ENCODE assay signal across 9 mouse cellular contexts in genomic region chr10:75364796-75365195, GRCm38 (mm10). TPM values are rescaled to one million over a fixed set of nuclear protein-coding genes. Genes with fewer than 3 reads are reported as not detected.
A peak's percentile ranks its signal among the peaks of the same experiment; 100 is the strongest.
DNase-seq lines count a peak whose midpoint lies in the region; ATAC-seq and TF ChIP-seq lines count a peak whose summit lies in the region.
"Had no signal": no experiment of that assay in that cellular context is flagged by ENCODE, and none has a peak within 500 bp of the region (broad histone marks: within the 10 kb centered on the region; RNA-seq: fewer than 3 reads in every experiment).

No protein-coding gene starts in this region.

- no peak for TF ChIP-seq CTCF in C2C12 (IDR thresholded peaks at IDR 0.05; ENCODE audit: control insufficient read depth, insufficient read depth, insufficient read length)

- H3K27ac ChIP-seq in hindbrain, embryonic 11.5 days (ENCODE audit: low read depth, low read length): no peak overlapping the region
- no peak overlapping the region for H3K27ac ChIP-seq in hindbrain, embryonic 10.5 days
- no peak overlapping the region for H3K27ac ChIP-seq in limb, embryonic 13.5 days
- H3K27ac ChIP-seq: liver, embryonic 15.5 days had no signal

- no peaks in the 10 kb centered on the region for H3K9me3 ChIP-seq in hindbrain, embryonic 11.5 days (ENCODE audit: control insufficient read depth, low read length)
- H3K9me3 ChIP-seq in hindbrain, embryonic 10.5 days: no peaks in the 10 kb centered on the region
- no peaks in the 10 kb centered on the region for H3K9me3 ChIP-seq in limb, embryonic 13.5 days
- H3K9me3 ChIP-seq: liver, embryonic 15.5 days had no signal

- no peak; the same call in 1 of the 2 replicates for ATAC-seq in hindbrain, embryonic 11.5 days (ENCODE audit: low FRiP score)
- no peak for ATAC-seq in limb, embryonic 13.5 days (ENCODE audit: low FRiP score, low read depth)

- no peak overlapping the region for H3K4me3 ChIP-seq in hindbrain, embryonic 11.5 days (ENCODE audit: low read depth, low read length)
- H3K4me3 ChIP-seq in hindbrain, embryonic 10.5 days: no peak overlapping the region
- H3K4me3 ChIP-seq in C2C12 (ENCODE audit: insufficient read depth, poor library complexity, severe bottlenecking): no peak overlapping the region
- no peak overlapping the region for H3K4me3 ChIP-seq in limb, embryonic 13.5 days
- H3K4me3 ChIP-seq: liver, embryonic 15.5 days had no signal

- H3K4me2 ChIP-seq in hindbrain, embryonic 11.5 days (replicated peaks; ENCODE audit: low read depth, low read length): no peak overlapping the region
- H3K4me2 ChIP-seq in limb, embryonic 13.5 days (replicated peaks): 0 out of 2 replicates have a peak overlapping the region, but pooled peaks have one; percentile 14

- H3K4me1 ChIP-seq in hindbrain, embryonic 11.5 days (replicated peaks; ENCODE audit: control insufficient read depth, insufficient read depth, low read length): no peaks in the 10 kb centered on the region
- peaks cover 3% of the 10 kb centered on the region; the same call in 1 of the 2 replicates for H3K4me1 ChIP-seq in hindbrain, embryonic 10.5 days (replicated peaks)
- peaks cover 12% of the 10 kb centered on the region for H3K4me1 ChIP-seq in limb, embryonic 13.5 days
- H3K4me1 ChIP-seq: liver, embryonic 15.5 days had no signal

- no peaks in the 10 kb centered on the region for H3K27me3 ChIP-seq in hindbrain, embryonic 11.5 days (ENCODE audit: control insufficient read depth, insufficient read depth, low read length)
- H3K27me3 ChIP-seq in hindbrain, embryonic 10.5 days (ENCODE audit: insufficient read depth, poor library complexity, severe bottlenecking): no peaks in the 10 kb centered on the region
- H3K27me3 ChIP-seq in C2C12 (ENCODE audit: control insufficient read depth, insufficient read depth, insufficient read length): no peaks in the 10 kb centered on the region
- no peaks in the 10 kb centered on the region for H3K27me3 ChIP-seq in limb, embryonic 13.5 days
- H3K27me3 ChIP-seq: liver, embryonic 15.5 days had no signal

- no peak overlapping the region for H3K9ac ChIP-seq in hindbrain, embryonic 11.5 days (ENCODE audit: low read depth, low read length)
- no peak overlapping the region for H3K9ac ChIP-seq in limb, embryonic 13.5 days
- H3K9ac ChIP-seq: liver, embryonic 15.5 days had no signal

- WGBS in hindbrain, embryonic 11.5 days: 88% methylated on average over 9 of the region's 9 CpGs
- whole genome bisulfite sequencing in hindbrain, embryonic 10.5 days: 87% methylated on average over 9 of the region's 9 CpGs
- 78% methylated on average over 9 of the region's 9 CpGs for WGBS in limb, embryonic 13.5 days

- H3K79me2 ChIP-seq in C2C12 (ENCODE audit: control insufficient read depth, insufficient read depth): no peaks in the 10 kb centered on the region

- DNase-seq in hindbrain, embryonic 11.5 days (ENCODE audit: low spot score): peak; percentile 1
- no peak for DNase-seq in hindbrain, embryonic 10.5 days (ENCODE audit: low spot score)
- DNase-seq in MEL-GATA-1-ER (ENCODE audit: extremely low read depth, low read depth) (peak; percentile 38), MN1 (ENCODE audit: low spot score) (no peak)
- no peak for DNase-seq in embryo, embryonic 9.5 days (ENCODE audit: extremely low spot score)
- DNase-seq in urinary bladder, postnatal 36 days (ENCODE audit: low spot score in 2 of 2): no peak

- H3ac ChIP-seq in C2C12 (ENCODE audit: control insufficient read depth, insufficient read length, low read depth): no peak overlapping the region

- no peaks in the 10 kb centered on the region for H3K79me3 ChIP-seq in C2C12 (ENCODE audit: low read depth)

- H3K36me3 ChIP-seq in hindbrain, embryonic 11.5 days (ENCODE audit: control insufficient read depth, insufficient read depth, low read length): no peaks in the 10 kb centered on the region
- H3K36me3 ChIP-seq in hindbrain, embryonic 10.5 days: no peaks in the 10 kb centered on the region
- H3K36me3 ChIP-seq in C2C12 (ENCODE audit: control insufficient read depth, insufficient read depth): no peaks in the 10 kb centered on the region
- H3K36me3 ChIP-seq in limb, embryonic 13.5 days: no peaks in the 10 kb centered on the region
- H3K36me3 ChIP-seq: liver, embryonic 15.5 days had no signal

TF ChIP-seq in C2C12, 6 proteins besides CTCF, POLR2A, EP300 and RAD21:
- TF ChIP-seq MAX (IDR thresholded peaks at IDR 0.05): no peak
- TF ChIP-seq FOSL1 (IDR thresholded peaks at IDR 0.05; ENCODE audit: insufficient read depth, low read length, poor library complexity, severe bottlenecking): no peak
- TF ChIP-seq MYOG (IDR thresholded peaks at IDR 0.05; ENCODE audit: control insufficient read depth, extremely low read depth, insufficient read length): no peak
- TF ChIP-seq CEBPB (IDR thresholded peaks at IDR 0.05; ENCODE audit: low read depth): no peak
- TF ChIP-seq MYOD1 (IDR thresholded peaks at IDR 0.05; ENCODE audit: control insufficient read depth, insufficient read length, low read depth): no peak
- peak; percentile 48 for TF ChIP-seq USF1 (IDR thresholded peaks at IDR 0.05; ENCODE audit: low read depth)

RNA-seq across cellular contexts. Expression of gene Upb1, which starts 36.1 kb away (rescaled TPM):
- polyA plus RNA-seq in hindbrain, embryonic 11.5 days (2014; fragmentation: Nextera tagmentation; extraction: Ambion mirVana): 0.11 TPM in 1 of 2 replicates, not detected in the other
- polyA plus RNA-seq in hindbrain, embryonic 10.5 days (2016; fragmentation: Nextera tagmentation; extraction: Ambion mirVana): 0.19 TPM in 1 of 2 replicates, not detected in the other
- polyA plus RNA-seq in C2C12 (2012; fragmentation: generic; extraction: Trizol): 0.06 TPM
- polyA plus RNA-seq in limb, embryonic 13.5 days (2015; fragmentation: Nextera tagmentation; extraction: Ambion mirVana): 0.57 and 0.67 TPM in 2 replicates

RNA-seq across cellular contexts. Expression of gene Adora2a, which starts 48.1 kb away (rescaled TPM):
- polyA plus RNA-seq in hindbrain, embryonic 11.5 days (2014; fragmentation: Nextera tagmentation; extraction: Ambion mirVana): 4.1 and 5.0 TPM in 2 replicates
- polyA plus RNA-seq in hindbrain, embryonic 10.5 days (2016; fragmentation: Nextera tagmentation; extraction: Ambion mirVana): 2.2 and 2.4 TPM in 2 replicates
- polyA plus RNA-seq in C2C12 (2012; fragmentation: generic; extraction: Trizol): 0.66 TPM
- 2.2 and 2.6 TPM in 2 replicates for polyA plus RNA-seq in limb, embryonic 13.5 days (2015; fragmentation: Nextera tagmentation; extraction: Ambion mirVana)

Comparison
In these comparisons a context has a peak if more than half of its experiments do, and no peak if none do; other contexts are left out.
1. DNase-seq: peak in hindbrain, embryonic 11.5 days (single experiment) and MEL-GATA-1-ER (single experiment); none in hindbrain, embryonic 10.5 days (single experiment), embryo, embryonic 9.5 days (single experiment), urinary bladder, postnatal 36 days (0 of 2) and MN1 (single experiment).